Mouse (Mus musculus) limb, embryonic 13.5 days (tissue): ENCODE data around the gene Wdr66. TPM values are rescaled to one million over a fixed set of nuclear protein-coding genes. Genes with fewer than 3 reads are reported as not detected.

Experiments used
- ATAC-seq: fragments of 200-750 bp; cut with Nextera tagmentation; 2 replicates; pipeline ENCODE4 v1.8.0; 2017; ENCODE audit warnings: low read depth, moderate number of reproducible peaks, moderate TSS enrichment; ENCODE audit not compliant: low FRiP score
- H3K27ac ChIP-seq: fragments of 300-500 bp; sonication (generic); 2 replicates; pipeline ENCODE4 v1.5.1; 2015; ENCODE audit warnings: inconsistent platforms, mild to moderate bottlenecking, moderate library complexity
- H3K27me3 ChIP-seq: fragments of 300-500 bp; sonication (generic); 2 replicates; pipeline ENCODE4 v1.6.1; 2015; ENCODE audit warnings: mild to moderate bottlenecking, inconsistent platforms
- H3K36me3 ChIP-seq: fragments of 300-500 bp; sonication (generic); 2 replicates; pipeline ENCODE4 v1.6.1; 2015; ENCODE audit warnings: inconsistent platforms, mild to moderate bottlenecking, moderate library complexity
- H3K4me1 ChIP-seq: fragments of 300-500 bp; sonication (generic); 2 replicates; pipeline ENCODE4 v1.6.1; 2015; ENCODE audit warnings: inconsistent platforms
- H3K4me2 ChIP-seq: fragments of 300-500 bp; sonication (generic); replicated peaks from 2 replicates; pipeline ENCODE4 v1.6.1; 2015; ENCODE audit warnings: inconsistent platforms, mild to moderate bottlenecking, moderate library complexity
- H3K4me3 ChIP-seq: fragments of 300-500 bp; sonication (generic); 2 replicates; pipeline ENCODE4 v1.5.1; 2015; ENCODE audit warnings: moderate library complexity, mild to moderate bottlenecking, inconsistent platforms
- H3K9ac ChIP-seq: fragments of 300-500 bp; sonication (generic); 2 replicates; pipeline ENCODE4 v1.6.1; 2015; ENCODE audit warnings: mild to moderate bottlenecking, inconsistent platforms
- H3K9me3 ChIP-seq: fragments of 300-500 bp; sonication (generic); 2 replicates; pipeline ENCODE4 v1.6.1; 2016; ENCODE audit warnings: inconsistent platforms
- WGBS: fragments of 180-500 bp; shearing (Covaris S2); methylation state at CpG from one replicate; pipeline ENCODE4 v1.1.7; 2015; 5-methylcytosine and 5-hydroxymethylcytosine counted together
- polyA plus RNA-seq: library from polyadenylated mRNA; unstranded; fragments of >200 nt; fragmentation: Nextera tagmentation; extraction: Ambion mirVana; gene quantifications from 2 replicates; pipeline ENCODE4 v1.2.1, GENCODE M21; 2015

The Wdr66 gene
- polyA plus RNA-seq, 1 experiment from 2014 or later, result 0.61 TPM

GRCm38 (mm10) chr5:123376569-123376968, 124.7 kb downstream of the Wdr66 start:
- Histone ChIP-seq H3K4me1 (peaks cover 27% of the 10 kb centered on the region), H3K9me3 (no peaks in the 10 kb centered on the region), H3K27ac (no peak overlapping the region), H3K9ac (no peak overlapping the region), H3K4me3 (no peak overlapping the region), H3K27me3 (no peaks in the 10 kb centered on the region), H3K4me2 (no peak overlapping the region), H3K36me3 (peaks cover 33% of the 10 kb centered on the region)
- WGBS, result 37% methylated on average over 10 of the region's 10 CpGs
- ATAC-seq, result no peak

Other genes starting within 250 kb of the Wdr66 start
- 15.3 and 15.5 TPM in 2 replicates for gene Orai1, start 237.0 kb upstream of the Wdr66 start, polyA plus RNA-seq
- gene Morn3, start 205.1 kb upstream of the Wdr66 start, polyA plus RNA-seq, result 0.92 TPM in 1 of 2 replicates, not detected in the other
- 16.7 and 19.1 TPM in 2 replicates for gene Tmem120b, start 183.7 kb upstream of the Wdr66 start, polyA plus RNA-seq
- 3.7 and 4.6 TPM in 2 replicates for gene Rhof, start 119.4 kb upstream of the Wdr66 start, polyA plus RNA-seq
- 11.1 and 12.0 TPM in 2 replicates for gene Setd1b, start 109.9 kb upstream of the Wdr66 start, polyA plus RNA-seq
- gene Psmd9, start 82.7 kb upstream of the Wdr66 start, polyA plus RNA-seq, result 99.6 and 104 TPM in 2 replicates
- not detected in 2 replicates for gene Hpd, start 69.4 kb upstream of the Wdr66 start, polyA plus RNA-seq
- gene Bcl7a, start 91.7 kb downstream of the Wdr66 start, polyA plus RNA-seq, result 31.2 and 33.1 TPM in 2 replicates
- 13.9 and 15.1 TPM in 2 replicates for gene Mlxip, start 142.7 kb downstream of the Wdr66 start, polyA plus RNA-seq
- not detected in 2 replicates for gene Lrrc43, start 237.2 kb downstream of the Wdr66 start, polyA plus RNA-seq
- gene Il31, start 237.4 kb downstream of the Wdr66 start, polyA plus RNA-seq, result not detected in 2 replicates